Mouse (Mus musculus) limb, embryonic 14.5 days (tissue): ENCODE data around the gene Olfr1026. TPM values are rescaled to one million over a fixed set of nuclear protein-coding genes. Genes with fewer than 3 reads are reported as not detected.

Experiments used
- ATAC-seq: fragments of 200-750 bp; cut with Nextera tagmentation; 2 replicates; pipeline ENCODE4 v1.8.0; 2017; ENCODE audit warnings: low read depth, moderate number of reproducible peaks, moderate TSS enrichment; ENCODE audit not compliant: low FRiP score
- DNase-seq: peaks from one replicate; pipeline ENCODE4 v3.0.0-alpha.2; 2015; ENCODE audit warnings: low spot score
- H3K27ac ChIP-seq: fragments of 300-500 bp; sonication (generic); replicated peaks from 2 replicates; pipeline ENCODE4 v1.5.1; 2014; ENCODE audit warnings: low read depth, mild to moderate bottlenecking, low read length, moderate library complexity, mixed read lengths
- H3K27me3 ChIP-seq: fragments of 300-500 bp; sonication (generic); 2 replicates; pipeline ENCODE4 v1.6.1; 2014; ENCODE audit warnings: low read length, mixed read lengths; ENCODE audit not compliant: control insufficient read depth, insufficient read depth
- H3K36me3 ChIP-seq: fragments of 300-500 bp; sonication (generic); 2 replicates; pipeline ENCODE4 v1.6.1; 2014; ENCODE audit warnings: mild to moderate bottlenecking, low read length, moderate library complexity, mixed read lengths; ENCODE audit not compliant: control insufficient read depth, insufficient read depth
- H3K4me1 ChIP-seq: fragments of 300-500 bp; sonication (generic); 2 replicates; pipeline ENCODE4 v1.6.1; 2014; ENCODE audit warnings: antibody characterized with exemption, low read length, mixed read lengths; ENCODE audit not compliant: control insufficient read depth, insufficient read depth
- H3K4me2 ChIP-seq: fragments of 300-500 bp; sonication (generic); replicated peaks from 2 replicates; pipeline ENCODE4 v1.6.1; 2014; ENCODE audit warnings: low read depth, mild to moderate bottlenecking, low read length, moderate library complexity; ENCODE audit not compliant: severe bottlenecking
- H3K4me3 ChIP-seq: fragments of 300-500 bp; sonication (generic); replicated peaks from 2 replicates; pipeline ENCODE4 v1.5.1; 2014; ENCODE audit warnings: low read length
- H3K9ac ChIP-seq: fragments of 300-500 bp; sonication (generic); 2 replicates; pipeline ENCODE4 v1.6.1; 2014; ENCODE audit warnings: mild to moderate bottlenecking, low read depth, low read length, moderate library complexity; ENCODE audit not compliant: severe bottlenecking
- H3K9me3 ChIP-seq: fragments of 300-500 bp; sonication (generic); 2 replicates; pipeline ENCODE4 v1.6.1; 2016; ENCODE audit warnings: low read length; ENCODE audit not compliant: control insufficient read depth
- POLR2A ChIP-seq: fragments of 200-500 bp; IDR thresholded peaks from 2 replicates; pipeline ENCODE4 v1.8.0; 2012; ENCODE audit warnings: inconsistent platforms, mild to moderate bottlenecking, moderate library complexity, borderline replicate concordance; ENCODE audit not compliant: insufficient read depth, insufficient read length; ENCODE audit errors: extremely low read depth
- WGBS: fragments of 180-500 bp; shearing (Covaris S2); extraction: QIAGEN DNeasy Blood & Tissue Kit; methylation state at CpG from one replicate; pipeline ENCODE4 v1.1.7; 2014; 5-methylcytosine and 5-hydroxymethylcytosine counted together
- polyA plus RNA-seq, 2 experiments: library from polyadenylated mRNA; depleted of rRNA in 1 of 2; stranded (reverse) in 1 of 2; unstranded in 1 of 2; fragments of >200 nt; fragmentation: Nextera tagmentation in 1 of 2; extraction: Ambion mirVana in 1 of 2; gene quantifications; 2 replicates each; pipeline versions ENCODE4 v1.2.1 to v1.2.3; 2012 to 2014

Olfr1026 gene
- polyA plus RNA-seq (2012; rRNA removed) (not detected in 2 replicates), polyA plus RNA-seq (2014; fragmentation: Nextera tagmentation; extraction: Ambion mirVana) (not detected in 2 replicates)

- DNase-seq (no peak), ATAC-seq (no peak)
- Histone ChIP-seq H3K27ac (no peak within 1 kb of the TSS), H3K4me2 (no peak within 1 kb of the TSS), H3K9ac (no peak within 1 kb of the TSS), H3K27me3 (no peaks in the 10 kb centered on the region), H3K4me1 (no peaks in the 10 kb centered on the region), H3K36me3 (no peaks in the 10 kb centered on the region), H3K4me3 (no peak within 1 kb of the TSS), H3K9me3 (no peaks in the 10 kb centered on the region)
- WGBS = 83% methylated on average over 3 of the region's 3 CpGs
- TF ChIP-seq POLR2A = no peak
Observed at GRCm38 (mm10) chr2:85921258-85921657, at the start of gene Olfr1026. Olfr1026 (plus strand) TSS chr2:85921558.

- 72% methylated on average over 2 of the region's 2 CpGs for WGBS
- ATAC-seq (no peak), DNase-seq (no peak)
- Histone ChIP-seq H3K4me3 (no peak within 1 kb of the TSS), H3K36me3 (no peaks in the 10 kb centered on the region), H3K27ac (no peak within 1 kb of the TSS), H3K9ac (no peak within 1 kb of the TSS), H3K4me1 (no peaks in the 10 kb centered on the region), H3K27me3 (no peaks in the 10 kb centered on the region), H3K4me2 (no peak within 1 kb of the TSS), H3K9me3 (no peaks in the 10 kb centered on the region)
- TF ChIP-seq POLR2A = no peak
Observed at GRCm38 (mm10) chr2:85885340-85885739, 36.0 kb upstream of the Olfr1026 start, which contains the start of gene Olfr1023. Olfr1023 (plus strand) TSS chr2:85885640.

DNA sequence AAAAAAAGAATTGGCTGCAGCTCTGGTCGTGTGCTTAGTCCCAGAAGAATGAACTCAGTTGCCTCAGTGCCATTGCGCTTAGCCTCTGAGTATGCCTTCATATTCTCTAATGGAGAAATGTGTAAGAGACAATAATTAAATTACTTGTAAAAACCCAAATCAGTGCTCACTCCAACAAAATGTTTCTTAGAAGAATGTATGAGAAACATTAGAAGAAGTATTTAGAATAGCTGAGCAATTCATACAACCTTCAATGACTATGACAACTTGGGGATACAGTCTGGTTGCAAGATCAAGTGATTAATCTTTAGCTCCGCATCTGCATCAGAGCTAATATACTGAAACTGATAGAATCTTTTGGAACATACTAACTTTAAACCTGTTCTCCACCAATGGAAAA lies 16.4 kb upstream of the Olfr1026 start, which contains the start of gene Olfr1024:
Gene Olfr1024, minus strand, starts transcription at position 101 of the 400 bp plus-strand sequence.
- 76% methylated on average over 3 of the region's 3 CpGs for WGBS
- Histone ChIP-seq H3K9ac (no peak within 1 kb of the TSS), H3K4me3 (no peak within 1 kb of the TSS), H3K4me1 (no peaks in the 10 kb centered on the region), H3K36me3 (no peaks in the 10 kb centered on the region), H3K27me3 (no peaks in the 10 kb centered on the region), H3K9me3 (no peaks in the 10 kb centered on the region), H3K4me2 (no peak within 1 kb of the TSS), H3K27ac (no peak within 1 kb of the TSS)
- no peak for DNase-seq
- no peak for ATAC-seq
- TF ChIP-seq POLR2A = no peak

- no peaks in the 10 kb centered on the region for H3K27me3 ChIP-seq
- no peak overlapping the region for H3K4me3 ChIP-seq
- no peak for ATAC-seq
- H3K4me2 ChIP-seq = no peak overlapping the region
- H3K9ac ChIP-seq = no peak overlapping the region
- TF ChIP-seq POLR2A = no peak
- no peak for DNase-seq
- no peak overlapping the region for H3K27ac ChIP-seq
- no peaks in the 10 kb centered on the region for H3K4me1 ChIP-seq
- no peaks in the 10 kb centered on the region for H3K9me3 ChIP-seq
- no peaks in the 10 kb centered on the region for H3K36me3 ChIP-seq
Observed at GRCm38 (mm10) chr2:85913197-85913596, 8.2 kb upstream of the Olfr1026 start.

- ATAC-seq (no peak), DNase-seq (no peak)
- Histone ChIP-seq H3K4me1 (no peaks in the 10 kb centered on the region), H3K4me2 (no peak within 1 kb of the TSS), H3K36me3 (no peaks in the 10 kb centered on the region), H3K27me3 (no peaks in the 10 kb centered on the region), H3K9ac (no peak within 1 kb of the TSS), H3K27ac (no peak within 1 kb of the TSS), H3K9me3 (no peaks in the 10 kb centered on the region), H3K4me3 (no peak within 1 kb of the TSS)
- TF ChIP-seq POLR2A = no peak
- WGBS = 56% methylated on average over 1 of the region's 1 CpGs
Observed at GRCm38 (mm10) chr2:85914893-85915292, 6.5 kb upstream of the Olfr1026 start, which contains the start of gene Olfr1025-ps1. Olfr1025-ps1 (plus strand) TSS chr2:85915193.
